Mouse (Mus musculus) spleen, postnatal 14 days (tissue): Measurements from ENCODE around the gene 1600014C23Rik.

ENCODE experiments used
- DNase-seq, 2 experiments: peaks; one replicate each; pipeline ENCODE4 v3.0.0; 2021 to 2022; ENCODE audit warnings: low spot score in 2 of 2

1600014C23Rik gene

DNA sequence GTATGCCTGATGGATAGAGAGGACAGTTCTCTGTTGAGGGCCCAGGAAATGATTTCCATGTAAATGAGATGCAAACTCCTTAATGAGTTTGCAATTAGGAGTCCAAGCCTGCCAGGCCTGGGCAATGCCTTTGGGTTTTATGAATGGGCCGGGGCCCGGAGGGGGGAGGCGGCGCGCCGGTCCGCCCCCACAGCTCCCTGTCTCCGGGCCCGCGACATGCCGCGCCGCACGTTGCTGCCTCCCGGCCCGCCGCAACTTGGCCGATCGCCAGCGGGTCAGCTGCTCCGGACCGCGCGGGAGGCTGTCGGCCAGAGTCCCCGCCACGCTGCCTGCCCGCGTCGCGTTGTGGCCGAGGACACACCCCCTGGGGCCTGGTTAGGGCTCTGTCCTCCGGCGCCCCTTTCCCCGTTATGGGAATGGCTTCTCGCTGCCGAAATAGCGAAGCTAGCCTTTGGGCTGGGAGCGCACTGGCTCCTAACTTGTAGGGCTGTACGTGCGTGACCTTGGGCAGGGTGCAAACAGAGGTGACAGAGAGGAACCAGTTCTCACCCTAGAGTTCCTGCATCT is at the start of gene 1600014C23Rik:
Gene 1600014C23Rik, minus strand, starts transcription at position 110 of the 567 bp plus-strand sequence.
- no peak for DNase-seq

DNA sequence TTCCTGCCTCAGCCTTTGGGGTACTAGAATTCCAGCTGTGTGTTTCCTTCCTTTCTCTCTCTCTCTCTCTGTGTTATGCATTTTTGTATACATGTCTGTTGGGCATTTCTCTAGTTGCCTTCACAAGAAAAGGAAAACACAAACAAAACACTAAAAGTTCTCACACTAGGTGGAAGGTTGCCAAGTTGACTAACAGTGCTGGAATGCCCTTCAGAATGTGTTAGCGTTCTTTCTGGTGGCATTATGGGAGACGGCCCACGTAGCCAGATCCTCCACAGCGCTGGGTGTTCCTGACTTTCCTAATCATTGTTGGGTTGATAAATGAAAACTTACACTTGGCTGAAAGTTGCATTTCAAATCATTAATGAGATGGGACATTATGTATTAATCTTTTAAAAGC is 44.8 kb upstream of the 1600014C23Rik start:
- DNase-seq: no peak

DNA sequence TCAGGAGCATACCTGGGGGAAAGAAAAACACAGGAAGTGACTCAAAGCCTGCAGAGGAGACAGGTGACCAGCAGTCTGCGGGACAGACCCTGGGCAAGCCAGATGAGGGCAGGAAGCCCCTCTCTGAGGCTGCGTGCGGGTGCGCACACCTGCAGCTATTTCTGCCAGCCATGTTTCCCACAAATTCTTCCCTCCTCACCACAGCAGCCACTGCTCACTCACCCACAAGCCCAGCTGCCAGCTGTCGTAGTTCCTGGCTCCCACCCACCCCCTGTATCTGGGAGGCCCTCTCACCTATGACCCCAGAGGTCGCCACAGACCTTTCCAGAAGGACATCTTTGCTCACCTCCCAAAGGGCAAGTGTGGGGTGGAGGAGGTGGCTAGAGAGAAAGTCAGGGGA is 43.8 kb upstream of the 1600014C23Rik start:
- no peak for DNase-seq

DNA sequence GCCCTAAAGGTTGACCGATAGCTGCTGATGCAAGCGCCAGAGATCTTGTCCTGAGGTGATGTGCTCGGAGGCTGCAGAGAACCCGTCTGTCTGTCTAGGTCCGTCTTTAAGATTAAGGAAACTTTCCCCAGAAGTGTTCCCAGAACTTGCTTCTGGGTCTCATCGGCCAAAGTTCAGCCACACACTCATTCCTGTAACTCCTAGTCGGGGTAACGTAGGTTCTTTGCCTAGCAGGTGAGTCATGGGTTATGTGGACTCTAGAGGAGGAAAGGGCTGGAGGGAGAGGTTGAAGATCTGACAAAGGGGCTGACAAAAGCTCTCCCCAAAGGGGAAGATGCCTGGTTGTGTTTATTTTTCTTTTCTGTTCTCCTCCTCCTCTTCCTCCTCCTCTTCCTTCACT is 42.5 kb upstream of the 1600014C23Rik start:
- no peak for DNase-seq

DNA sequence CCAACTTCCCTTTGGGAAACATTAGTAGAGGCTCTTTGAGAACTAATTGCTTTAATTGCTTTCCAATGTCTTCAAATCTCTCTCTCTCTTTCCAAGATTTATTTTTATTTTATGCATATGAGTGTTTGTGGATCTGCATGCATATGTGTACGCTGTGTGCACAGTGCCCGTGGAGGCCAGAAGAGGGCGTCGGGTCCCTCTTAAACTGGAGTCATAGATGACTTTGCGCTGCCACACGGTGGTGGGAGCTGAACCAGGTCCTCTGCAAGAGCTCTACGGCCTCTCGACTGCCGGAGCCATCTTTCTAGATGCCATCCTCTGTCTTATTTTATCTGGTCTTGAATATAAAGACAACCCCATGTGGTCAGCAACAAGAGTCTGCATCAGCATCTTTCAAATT is 41.8 kb upstream of the 1600014C23Rik start:
- DNase-seq: no peak

DNA sequence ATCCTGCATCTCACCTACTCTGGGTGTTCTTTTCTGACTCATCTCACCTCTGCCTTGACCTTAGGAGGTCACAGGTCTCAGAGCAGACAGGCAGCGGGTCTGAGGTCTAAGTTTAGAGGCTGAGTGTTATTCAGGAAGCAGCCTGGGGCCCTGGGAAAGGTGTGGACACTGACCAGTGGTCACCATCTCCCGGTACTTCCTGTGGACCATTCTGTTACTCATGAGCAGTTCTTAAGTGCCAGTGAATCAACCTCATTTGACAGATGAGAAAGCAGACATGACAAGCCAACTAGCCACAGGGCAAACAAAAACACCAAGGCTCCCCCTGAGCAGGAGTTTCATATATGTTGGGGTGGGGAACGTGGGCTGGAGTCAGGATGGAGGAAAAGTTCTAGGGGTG is 38.9 kb upstream of the 1600014C23Rik start:
- no peak for DNase-seq

DNA sequence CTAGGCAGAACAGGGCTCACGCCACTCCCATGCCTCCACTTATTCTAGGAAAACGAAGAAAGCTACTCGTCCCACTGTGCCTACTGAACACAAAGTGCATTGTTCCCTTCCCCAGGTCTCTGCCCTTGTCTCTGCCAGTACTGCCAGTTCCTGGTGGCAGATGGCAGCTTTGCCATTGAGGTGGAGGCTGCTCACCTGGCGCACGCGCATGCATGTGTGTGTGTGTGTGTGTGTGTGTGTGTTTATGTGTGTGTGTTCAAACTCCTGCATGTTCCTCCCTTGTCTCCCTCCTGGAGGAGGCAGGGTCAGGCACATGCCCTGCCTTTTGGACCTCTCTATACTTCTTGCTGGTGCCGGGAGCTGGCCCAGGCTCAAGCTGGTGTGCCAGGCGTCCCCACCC is 38.5 kb upstream of the 1600014C23Rik start:
- no peak for DNase-seq

DNA sequence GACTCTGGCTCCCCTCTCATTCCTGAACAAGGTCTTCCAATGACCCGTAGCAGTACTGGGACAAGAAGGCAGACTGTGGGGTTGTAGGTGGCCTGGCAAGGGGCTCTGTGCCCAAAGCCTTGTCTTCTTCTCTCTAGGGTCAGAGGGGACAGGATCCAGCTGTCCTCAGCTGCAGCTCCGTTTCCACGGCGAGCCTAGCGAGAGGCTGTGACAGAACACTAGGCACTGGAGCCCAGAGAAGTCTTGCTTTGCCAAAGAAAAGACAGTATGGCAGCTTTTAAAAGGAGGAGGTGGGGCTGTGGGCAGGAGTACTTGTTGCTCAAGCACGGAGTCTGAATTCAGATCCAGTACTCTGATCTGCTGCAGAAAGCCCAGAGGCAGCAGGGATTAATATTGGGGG is 36.8 kb upstream of the 1600014C23Rik start:
- DNase-seq: no peak

DNA sequence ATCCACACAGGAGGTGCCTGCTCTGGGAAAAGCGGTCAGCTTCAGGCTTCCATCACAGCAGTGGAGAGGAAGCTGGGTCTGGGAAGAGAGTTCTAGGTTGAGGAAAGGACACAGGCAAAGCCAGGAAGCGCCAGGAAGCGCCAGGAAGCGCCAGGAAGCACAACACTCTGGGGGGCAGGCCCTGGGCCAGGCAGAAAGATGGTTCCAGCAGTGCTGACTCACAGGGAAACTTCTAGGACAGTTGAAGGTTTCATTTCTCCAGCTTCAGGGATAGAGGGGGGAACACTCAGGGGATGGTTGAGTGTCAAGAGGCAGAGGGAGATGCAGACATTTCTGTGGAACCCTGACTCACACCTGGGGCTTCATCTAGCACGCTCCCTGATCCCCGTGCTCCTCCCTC is 36.2 kb upstream of the 1600014C23Rik start:
- DNase-seq: no peak

DNA sequence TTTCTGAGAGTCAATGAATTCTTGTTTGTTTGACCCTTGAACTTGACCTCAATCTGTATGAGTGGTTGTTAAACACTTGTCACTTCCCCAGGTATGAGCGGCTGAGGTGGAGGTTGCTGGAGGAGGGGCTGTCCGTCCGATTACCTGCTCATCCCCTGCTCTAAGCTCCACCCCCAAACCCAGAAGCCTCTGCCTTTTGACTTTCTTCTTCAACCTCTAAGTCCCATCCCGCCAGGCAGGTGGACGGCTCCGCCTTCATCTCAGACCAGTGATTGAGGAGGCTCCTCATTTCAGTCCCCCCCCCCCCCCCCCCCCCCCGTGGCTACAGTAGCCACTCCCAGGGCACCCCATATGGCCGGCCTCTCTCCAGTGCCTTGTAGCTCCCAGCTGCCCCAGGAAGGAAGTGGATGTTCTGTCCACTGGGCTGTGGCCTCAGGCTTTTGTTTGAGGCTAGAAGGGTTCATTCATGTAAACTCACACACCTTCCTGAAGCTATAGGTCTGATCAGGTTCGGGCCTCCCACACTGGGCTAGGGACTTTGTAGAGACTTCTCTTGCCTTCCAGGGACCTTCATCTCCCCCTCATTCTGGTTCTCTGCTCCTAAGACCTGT is 34.0 kb upstream of the 1600014C23Rik start:
- no peak for DNase-seq

DNA sequence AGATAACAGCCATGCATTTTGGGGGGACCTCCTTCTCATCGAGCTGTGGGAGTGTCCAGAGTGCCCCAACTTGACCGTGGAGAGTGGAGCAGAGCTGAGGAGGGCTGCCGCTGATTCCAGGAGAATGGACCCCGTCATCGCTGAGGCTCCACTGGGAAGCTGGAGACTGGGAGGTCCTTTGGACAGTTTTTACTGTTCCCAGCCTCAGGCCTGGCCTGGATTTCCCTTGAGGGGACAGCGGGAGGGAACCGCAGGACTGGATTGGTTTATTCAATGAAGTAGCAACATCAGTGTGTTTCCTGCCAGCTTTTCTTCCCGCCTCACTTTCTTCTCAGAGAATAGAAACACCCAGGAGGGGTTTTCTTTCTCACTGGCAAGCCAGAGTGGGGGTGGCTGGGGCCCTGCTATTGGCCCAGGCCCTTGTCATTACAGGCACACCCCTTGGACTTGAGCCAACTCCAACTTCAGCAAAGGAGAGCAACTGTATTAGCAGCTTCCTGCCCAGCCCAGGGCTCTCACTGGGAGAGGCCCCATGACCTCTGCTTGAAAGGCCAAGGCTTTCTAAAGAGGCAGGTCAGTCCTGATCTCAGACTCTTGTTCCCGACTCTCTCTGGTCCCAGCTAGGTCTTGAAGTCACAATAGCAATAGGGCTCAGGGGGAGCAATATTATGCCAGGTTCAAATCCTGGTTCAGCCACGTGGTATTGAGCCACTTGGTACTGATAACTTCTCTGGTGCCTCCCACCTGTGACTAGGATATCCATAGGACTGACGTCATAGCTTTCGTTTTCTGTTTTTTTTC is 33.3 kb upstream of the 1600014C23Rik start:
- DNase-seq: peak in 1 of 2 experiments; percentile 12

DNA sequence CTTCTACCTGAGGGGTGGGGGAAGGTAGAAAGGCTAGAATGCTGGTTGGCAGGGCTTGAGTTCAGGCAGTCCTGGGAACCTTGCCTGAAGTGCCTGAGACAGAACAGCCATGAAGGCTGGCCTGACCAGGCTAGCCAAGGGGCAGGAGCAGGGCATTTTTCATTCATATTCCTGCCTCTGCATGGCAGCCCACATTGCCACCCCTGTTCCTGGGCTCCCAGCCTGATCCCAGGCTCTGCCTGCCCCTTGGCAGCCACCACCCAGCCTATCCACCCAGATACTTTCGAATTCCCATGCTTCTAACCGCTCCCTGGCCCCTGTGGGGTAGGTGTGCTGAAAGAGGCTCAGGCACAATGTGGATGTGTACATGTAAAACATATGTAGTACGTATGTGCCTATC is 32.3 kb upstream of the 1600014C23Rik start:
- DNase-seq: no peak

DNA sequence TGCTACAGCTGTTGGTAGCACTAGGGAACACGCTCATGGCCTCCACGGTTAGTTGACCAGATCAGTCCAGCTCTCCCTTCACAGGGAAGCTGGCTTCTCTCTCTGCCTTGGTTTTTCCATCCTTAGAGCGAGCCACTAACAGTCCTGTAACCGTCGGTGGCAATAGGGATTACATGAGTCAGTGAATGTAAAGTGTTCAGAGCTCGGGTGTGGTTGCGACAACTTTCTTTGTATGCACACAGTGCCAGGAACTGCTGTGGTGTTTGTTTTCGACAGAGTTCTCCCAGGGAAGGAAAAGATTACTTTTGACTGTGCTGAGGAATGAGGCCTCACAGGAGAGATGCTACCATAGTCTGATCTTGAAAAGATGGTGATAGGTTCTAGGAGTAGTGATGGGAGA is 29.5 kb upstream of the 1600014C23Rik start:
- no peak for DNase-seq

DNA sequence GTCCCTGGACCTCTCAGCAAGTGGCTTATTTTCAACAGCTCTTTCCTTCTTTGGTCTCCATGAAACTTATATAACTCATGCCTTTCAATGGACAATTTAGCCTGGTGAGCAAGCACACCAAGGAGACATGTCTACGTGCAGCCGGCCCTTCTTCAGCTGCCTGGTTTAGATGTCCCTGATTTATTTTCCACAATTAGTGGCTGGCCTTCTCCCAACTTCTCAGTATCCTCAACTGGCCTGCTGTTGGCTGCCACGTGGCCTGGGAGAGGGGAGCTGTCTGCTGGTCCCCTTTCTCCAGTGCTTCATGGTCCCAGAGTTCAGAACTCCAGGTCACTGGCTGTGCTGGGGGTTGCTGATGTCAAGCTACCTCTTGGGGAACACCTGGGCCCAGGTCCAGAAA is 28.3 kb upstream of the 1600014C23Rik start:
- DNase-seq: no peak

DNA sequence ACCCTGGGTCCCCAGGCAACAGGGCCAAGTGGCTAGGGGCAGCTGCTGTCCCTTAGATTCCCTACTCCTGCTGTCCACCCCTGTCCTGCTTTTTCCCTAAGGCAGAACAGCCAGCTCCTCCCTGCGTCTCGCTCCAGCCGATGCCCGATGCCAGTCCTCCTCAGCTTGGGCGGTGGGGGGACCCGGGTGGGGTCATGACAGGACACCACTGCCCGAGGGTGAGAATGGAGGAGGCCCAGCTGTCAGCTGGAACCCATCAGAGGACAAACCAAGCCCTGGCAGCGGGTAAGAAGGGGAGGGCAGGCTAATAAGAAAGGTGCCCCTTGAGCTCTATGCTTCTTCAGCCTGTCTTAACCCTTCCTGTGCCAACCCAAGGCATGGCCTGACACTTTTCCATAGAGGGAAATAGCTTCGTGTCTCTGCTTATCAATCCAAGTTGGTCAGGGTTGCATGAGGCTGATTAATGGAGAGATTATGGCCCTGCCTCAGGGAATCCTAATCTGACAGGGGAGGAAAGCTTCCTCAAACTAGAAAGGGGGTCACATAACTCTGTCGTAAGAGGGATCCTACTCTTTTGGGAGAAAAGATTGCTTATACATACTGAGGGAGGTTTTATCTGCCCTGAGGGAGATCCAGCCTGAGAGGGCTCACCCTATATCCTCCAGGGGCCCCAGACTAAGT is 27.5 kb upstream of the 1600014C23Rik start:
- no peak for DNase-seq

DNA sequence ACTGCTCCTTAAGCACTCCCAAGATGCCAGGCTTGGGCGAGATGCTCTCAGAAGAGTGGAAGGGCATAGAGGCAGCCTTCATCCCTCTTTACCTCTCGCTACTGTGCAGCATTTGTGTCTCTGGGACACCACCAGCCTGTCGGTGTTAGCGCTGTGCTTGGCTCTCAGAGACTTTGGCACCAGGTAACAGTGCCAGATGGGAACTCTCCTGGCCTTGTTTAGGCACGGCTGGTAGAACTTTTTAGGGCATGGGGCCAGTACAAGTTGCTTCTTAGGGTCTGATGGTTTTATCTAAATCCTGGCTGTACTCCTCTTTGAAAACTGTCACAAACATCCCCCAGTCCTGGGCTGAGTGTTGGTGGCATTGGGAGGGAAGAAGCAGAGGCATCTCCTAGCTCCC is 26.1 kb upstream of the 1600014C23Rik start:
- no peak for DNase-seq

DNA sequence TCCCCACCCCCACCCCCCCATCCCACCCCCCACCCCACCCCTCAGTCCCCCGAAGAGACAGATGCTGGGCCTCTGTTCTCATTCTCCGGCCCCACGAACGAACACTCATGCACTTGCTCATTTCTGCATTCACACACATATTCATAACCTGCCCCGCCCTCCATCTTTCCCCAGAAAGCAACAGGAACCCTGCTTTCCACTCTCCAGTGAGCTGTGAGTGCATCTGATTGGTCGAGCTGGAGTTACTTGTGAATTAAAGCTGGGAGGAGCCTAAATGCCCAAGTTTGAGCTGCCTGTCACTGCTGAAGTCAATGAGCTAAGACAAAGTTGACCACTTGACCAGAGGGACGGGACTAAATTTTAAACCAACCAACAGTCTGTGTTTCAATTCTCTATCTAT is 25.2 kb upstream of the 1600014C23Rik start:
- no peak for DNase-seq

DNA sequence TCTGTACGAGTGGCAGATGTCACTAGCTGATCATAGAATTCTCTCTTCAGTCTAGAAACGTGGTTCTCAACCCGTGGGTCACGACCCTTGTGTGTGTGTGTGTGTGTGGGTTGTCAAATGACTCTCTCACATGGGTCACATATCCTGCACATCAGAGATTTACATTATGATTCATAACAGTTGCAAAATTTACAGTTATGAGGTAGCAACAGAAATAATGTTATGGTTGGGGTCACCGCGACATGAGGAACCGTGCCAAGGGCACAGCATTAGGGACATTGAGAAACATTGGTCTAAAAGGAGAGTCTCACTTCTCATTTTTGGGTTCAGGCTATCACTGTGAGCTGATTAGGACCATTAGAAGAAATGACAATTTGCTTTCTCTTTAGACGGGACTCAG is 24.3 kb upstream of the 1600014C23Rik start:
- DNase-seq: no peak

DNA sequence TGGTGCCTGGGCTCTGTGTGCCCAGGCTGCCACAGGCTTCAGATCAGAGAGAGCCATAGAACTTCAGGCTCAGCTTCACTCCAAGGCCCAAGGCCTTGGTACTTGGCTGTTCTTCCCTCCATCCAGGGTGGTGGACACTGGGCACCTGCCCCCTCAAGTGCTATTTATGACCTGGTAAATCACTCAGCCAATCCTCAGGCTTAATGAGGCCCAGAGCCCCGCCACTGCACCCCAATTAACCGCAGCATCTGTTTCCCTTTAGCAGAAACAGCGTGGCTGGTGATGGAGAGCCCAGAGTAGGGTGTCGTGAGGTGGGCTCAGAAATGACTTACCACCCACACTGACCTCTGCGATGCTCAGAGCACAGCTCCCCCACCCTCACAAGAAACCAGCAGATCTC is 23.2 kb upstream of the 1600014C23Rik start:
- DNase-seq: no peak

DNA sequence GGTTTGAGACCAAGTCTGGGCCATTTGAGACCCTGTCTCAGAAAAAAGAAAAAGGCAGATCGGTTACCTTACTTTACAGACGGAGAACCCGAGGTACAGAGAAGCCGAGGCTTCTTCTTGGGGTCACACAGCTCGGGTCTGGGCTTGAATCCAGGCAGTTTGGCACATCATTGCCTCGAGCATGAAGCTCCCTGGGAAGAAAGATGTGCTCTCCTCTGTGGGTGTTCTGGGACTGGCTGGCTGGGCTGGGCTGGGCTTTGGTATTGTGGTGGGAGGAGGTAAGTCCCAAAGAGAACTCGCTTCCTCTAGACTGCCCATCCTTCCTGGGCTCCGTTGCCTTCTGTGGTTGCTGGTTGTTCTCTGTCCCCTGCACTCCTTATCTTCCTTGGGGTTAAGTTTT is 22.7 kb upstream of the 1600014C23Rik start:
- DNase-seq: no peak

DNA sequence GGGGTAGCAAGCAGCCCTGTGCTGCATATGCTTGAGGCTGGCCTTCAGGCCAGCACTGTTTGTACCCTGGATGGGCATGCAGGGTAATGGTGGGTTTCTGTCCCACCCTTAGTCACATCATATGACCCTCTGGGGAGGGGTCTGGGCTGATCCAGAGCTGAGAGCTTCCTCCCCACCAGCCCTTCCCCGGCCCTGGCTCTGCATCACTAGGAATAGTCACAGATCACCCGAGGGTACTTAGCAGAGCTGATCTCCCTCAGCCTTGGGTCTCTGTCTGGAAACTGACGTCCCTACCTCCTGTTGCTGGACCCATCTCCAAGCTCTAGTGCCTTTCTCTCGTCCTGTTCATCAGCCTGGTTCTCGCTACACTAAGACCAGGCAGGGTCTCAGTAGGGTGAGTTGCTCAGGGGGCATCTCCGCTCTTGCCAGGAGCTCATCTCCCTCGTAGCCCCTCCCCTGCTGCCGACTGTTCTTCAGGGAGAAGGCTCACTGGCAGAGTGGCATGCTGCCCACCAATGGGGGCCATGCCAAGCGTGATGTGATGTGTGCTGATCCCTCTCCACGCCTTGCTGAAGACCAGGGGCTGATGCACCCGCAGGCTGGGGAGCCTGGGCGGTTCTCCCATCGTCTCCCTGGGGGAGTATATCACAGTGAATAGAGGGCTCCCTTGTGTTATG is 20.7 kb upstream of the 1600014C23Rik start:
- DNase-seq: no peak

DNA sequence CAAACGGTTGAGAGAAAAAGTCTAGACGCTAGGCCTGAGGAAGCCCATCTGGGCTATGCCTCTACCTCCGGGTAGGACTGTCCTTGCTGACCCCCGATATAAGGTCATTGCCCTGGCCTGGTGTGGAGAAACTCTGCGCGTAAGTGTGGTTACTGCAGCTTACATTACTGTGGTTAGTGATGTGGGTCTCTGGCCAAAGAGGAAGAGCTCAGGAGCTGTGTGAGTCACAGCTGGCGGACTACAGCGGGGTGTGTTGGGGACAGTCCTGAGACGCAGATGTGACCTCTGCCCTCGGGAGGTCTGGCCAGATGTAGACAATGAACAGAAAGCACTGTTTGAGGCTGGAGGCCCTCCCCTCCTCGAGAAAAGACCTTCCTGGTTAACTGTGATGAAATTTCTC is 19.0 kb upstream of the 1600014C23Rik start:
- DNase-seq: no peak
